Mouse (Mus musculus) cerebellum, postnatal 36 days (tissue): Measurements from ENCODE around the gene St7.

Source experiments
- DNase-seq, 2 experiments: peaks; one replicate each; pipeline ENCODE4 v3.0.0; 2021 to 2022; ENCODE audit warnings: mixed read lengths in 2 of 2

Gene St7

DNA sequence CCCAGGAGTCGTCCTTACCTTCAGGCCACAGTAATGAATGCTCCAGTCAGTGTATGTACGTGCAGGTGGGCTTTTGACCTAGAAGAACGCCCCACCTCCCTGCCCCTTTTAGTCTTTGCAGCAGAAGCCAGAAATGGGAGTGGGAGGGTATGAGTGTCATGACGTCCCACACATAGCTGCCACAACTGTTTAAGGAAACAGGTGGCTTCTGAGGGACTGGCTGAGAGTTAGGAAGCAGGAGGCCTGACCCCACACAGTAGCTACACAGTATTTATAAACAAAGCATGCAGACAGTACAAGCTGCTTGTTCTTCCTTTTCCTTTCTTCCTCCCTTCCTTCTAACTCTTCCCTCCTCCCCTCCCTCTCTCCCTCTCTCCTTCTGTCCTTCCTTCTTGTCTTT, 135.6 kb downstream of the St7 start:
- no peak for DNase-seq

GRCm38 (mm10) chr6:17829981-17830380, 137.2 kb downstream of the St7 start:
- DNase-seq: no peak

DNA sequence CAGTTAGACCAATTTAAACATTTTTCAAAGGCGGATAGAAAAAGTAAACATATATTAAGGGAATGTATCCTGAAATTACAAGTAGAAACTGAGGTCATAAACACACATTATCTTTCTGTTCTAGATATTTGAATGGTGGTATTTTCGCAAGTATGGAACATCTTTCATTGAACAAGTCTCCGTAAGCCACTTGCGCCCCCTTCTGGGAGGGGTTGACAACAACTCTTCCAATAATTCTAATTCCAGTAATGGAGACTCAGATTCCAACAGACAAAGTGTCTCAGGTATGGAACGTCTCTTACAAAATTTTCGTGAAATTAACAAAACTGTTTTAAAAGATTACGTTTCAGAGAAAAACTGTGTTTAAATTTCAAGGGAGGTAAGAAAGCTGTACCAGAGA, 141.8 kb downstream of the St7 start:
- DNase-seq: peak; percentile 79

- no peak for DNase-seq
Measured at GRCm38 (mm10) chr6:17835693-17836092, 143.0 kb downstream of the St7 start.

GRCm38 (mm10) chr6:17837676-17838075, 144.9 kb downstream of the St7 start:
- no peak for DNase-seq

DNA sequence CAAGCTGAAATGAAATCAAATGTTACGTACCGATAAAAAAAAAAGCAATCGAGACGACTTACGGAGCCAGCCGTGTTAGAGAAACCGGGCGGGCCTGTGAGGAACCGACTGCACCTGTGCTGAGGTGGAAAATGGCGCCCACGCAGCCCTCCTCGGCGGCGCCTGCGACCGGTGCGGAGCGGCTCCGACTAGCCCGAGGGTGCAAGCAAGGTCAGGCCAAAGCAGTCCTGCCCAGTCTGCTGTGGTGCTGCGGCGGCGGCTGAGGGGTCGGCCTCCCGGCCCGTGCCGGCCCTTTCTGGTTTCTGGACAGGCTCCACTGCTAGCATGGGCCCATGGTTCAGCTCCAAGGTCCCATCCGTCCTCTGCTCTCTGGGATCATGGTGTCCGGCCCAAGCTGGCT, 147.7 kb downstream of the St7 start:
- no peak for DNase-seq

DNA sequence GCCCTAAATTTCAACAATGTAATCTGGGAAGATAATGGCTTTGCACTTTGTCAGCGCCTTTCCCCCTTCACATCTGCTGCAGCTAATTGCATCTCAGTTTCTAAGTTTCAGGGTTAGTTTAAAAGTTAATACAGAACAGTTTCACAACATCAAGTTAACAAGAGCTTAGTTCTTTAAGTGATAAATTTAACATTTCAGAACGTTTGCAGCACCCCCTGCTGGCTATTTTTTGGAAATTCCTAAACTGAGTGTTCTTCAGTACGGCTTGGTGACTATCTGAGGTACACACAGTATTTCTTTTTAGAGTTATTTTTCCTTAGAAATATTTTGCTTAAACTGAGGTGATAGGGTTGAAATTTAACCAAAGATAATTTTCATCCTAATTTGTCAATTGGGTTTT, 150.0 kb downstream of the St7 start:
- DNase-seq: peak; percentile 31 to 61

GRCm38 (mm10) chr6:17851316-17851715, 158.6 kb downstream of the St7 start:
- DNase-seq: no peak

DNA sequence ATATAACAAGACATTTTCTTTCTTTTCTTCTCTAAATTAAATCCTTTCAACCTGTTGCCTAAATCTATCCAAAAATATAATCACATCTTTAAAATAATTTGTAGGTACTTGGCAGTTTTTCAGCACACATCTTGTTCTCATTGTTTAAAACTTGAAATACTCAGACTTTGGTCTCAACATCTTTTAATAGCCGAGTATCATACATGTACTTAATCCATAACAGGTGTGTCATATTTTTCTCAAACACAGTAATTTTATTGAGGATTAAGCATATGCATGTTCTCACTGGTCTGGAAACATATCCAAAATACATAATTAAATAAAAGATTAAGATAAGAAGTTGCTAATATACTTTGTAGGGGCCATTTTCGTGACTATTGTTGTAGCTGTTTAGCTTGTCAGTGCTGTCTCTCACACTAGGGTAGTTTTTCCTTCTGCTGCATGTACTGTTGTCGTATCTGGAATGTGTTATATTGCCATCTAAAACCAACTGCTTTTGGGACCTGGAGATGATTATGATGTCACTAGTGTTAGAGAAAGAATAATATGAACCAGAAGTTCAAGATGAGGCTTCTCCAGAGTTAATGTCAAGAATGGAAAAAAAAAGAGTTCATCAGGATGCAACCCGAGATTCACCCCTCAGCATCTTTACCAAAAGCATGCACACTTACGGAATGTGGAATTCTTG, 161.0 kb downstream of the St7 start:
- DNase-seq: no peak

DNA sequence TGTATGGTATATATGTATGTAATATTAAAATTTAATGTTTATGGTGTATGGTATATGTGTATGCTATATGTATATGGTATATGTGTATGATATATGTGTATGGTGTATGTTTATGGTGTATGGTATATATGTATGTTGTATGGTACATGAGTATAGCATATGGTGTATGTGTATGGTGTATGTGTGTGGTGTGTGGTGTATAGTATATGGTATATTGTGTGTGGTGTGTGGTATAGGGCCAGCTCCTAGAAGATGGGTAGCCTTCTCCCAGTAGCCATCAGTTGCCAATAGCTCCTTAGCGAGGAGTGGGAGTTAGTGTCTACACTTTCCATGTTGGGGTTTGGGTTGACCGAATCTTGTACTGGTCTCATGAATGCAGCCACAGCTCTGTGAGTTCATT, 162.9 kb downstream of the St7 start:
- DNase-seq: no peak

DNA sequence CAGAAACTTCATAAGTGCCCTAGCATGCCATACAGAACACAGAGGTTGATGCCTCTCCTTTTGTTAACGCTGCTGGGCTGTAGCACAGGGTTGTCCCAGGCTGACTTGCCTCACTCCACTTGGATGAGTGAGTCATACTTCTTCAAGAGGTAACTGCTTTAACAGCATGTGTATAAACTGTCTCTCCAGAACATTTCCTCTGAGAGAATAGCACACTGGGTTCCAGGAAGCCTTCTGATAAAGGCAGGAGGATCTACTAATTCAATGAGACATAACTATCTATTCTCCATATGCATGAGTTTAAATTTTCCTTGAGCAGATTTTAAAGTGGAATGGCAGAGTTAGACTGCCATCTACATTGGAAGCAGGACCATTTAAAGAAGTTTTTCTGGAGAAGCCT, 166.8 kb downstream of the St7 start:
- no peak for DNase-seq

- DNase-seq: no peak
Measured at GRCm38 (mm10) chr6:17860463-17860862, 167.7 kb downstream of the St7 start.

GRCm38 (mm10) chr6:17867796-17868195, 175.1 kb downstream of the St7 start:
- DNase-seq: no peak

- no peak for DNase-seq
Measured at GRCm38 (mm10) chr6:17871831-17872372, 179.2 kb downstream of the St7 start.

- DNase-seq: no peak
Measured at GRCm38 (mm10) chr6:17875606-17876005, 182.9 kb downstream of the St7 start.

DNA sequence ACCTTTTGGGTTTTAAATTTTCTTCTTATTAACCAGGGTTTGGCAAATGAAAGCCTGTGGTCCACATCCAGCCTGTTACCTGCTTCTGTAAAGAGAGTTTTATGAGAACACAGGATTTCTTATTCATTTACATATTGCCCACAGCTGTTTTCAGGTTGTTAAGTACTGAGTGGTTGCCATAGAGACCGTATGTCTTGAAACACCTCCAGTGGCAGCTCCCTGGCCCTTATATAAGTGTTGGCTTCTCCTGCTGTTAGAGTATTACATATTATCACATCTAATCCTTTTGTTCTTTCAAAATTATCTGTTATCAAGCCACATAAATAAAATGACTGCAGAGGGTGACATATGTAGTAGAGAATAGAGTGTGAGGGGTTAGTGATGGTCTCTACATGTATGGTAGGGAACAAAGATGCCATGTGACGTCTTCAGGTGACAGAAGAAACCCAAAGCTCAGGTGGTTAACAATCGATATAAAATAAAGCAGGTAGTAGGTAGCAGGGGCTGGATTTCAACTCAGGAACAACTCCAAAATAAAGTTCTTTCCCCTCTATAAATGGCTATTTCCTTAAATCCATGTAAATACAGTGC, 183.4 kb downstream of the St7 start:
- no peak for DNase-seq

- DNase-seq: no peak
Measured at GRCm38 (mm10) chr6:17876670-17877179, 184.0 kb downstream of the St7 start.

- DNase-seq: no peak
Measured at GRCm38 (mm10) chr6:17882943-17883342, 190.2 kb downstream of the St7 start.

DNA sequence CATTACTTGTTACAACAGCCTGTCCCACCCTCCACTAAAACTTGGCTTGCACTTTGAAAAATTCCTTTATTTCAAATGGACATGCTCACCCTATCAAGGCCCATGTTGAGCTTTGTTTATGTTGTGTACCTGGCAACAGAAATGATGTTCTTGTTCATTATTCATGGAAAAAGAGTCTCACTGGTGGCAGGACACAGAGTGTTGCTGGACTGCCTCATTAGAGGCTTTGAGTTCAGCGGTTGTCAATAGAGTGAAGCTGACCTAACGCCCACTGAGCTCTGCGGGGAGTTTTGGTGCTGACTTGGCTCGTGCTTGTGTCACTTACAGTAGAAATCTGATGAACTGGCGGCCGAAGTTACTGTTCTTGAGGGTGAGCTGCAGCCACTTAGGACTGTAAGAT, 195.0 kb downstream of the St7 start:
- DNase-seq: no peak

- no peak for DNase-seq
Measured at GRCm38 (mm10) chr6:17895562-17895961, 202.8 kb downstream of the St7 start.

DNA sequence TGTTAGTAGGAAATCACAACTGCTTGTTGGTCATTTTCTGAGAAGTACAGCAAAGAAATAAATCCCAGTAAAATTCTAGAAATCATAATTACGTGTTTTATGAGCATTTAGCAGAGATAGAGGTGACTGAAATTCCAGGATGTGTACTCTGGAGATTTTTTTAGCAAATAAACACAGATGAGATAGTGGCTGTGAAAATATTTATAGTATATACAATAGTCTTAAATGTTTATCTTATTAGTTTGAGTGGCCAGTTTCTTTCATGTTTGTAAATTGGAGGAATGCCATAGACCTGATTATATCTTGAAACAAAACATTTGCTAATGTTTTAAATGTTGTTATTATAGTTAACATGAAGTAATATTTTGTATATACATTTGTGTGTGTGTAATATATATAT, 205.8 kb downstream of the St7 start:
- DNase-seq: no peak

GRCm38 (mm10) chr6:17903355-17903754, 210.6 kb downstream of the St7 start:
- DNase-seq: peak in 1 of 2 experiments; percentile 40

GRCm38 (mm10) chr6:17905776-17906175, 213.0 kb downstream of the St7 start:
- no peak for DNase-seq

GRCm38 (mm10) chr6:17906289-17906688, 213.6 kb downstream of the St7 start:
- no peak for DNase-seq
